Mouse (Mus musculus) megakaryocyte, embryonic 14.5 days (primary cell): Measurements from ENCODE around the gene Cd38. TPM values are rescaled to one million over a fixed set of nuclear protein-coding genes. Genes with fewer than 3 reads are reported as not detected.

Experiments
- H3K27me3 ChIP-seq: replicated peaks from 2 replicates; pipeline ENCODE3; 2012; ENCODE audit warnings: inconsistent platforms
- H3K36me3 ChIP-seq: replicated peaks from 2 replicates; pipeline ENCODE3; 2012; ENCODE audit warnings: low read length, inconsistent platforms, mixed read lengths
- H3K4me1 ChIP-seq: 2 replicates; pipeline ENCODE4 v1.6.1; 2012; ENCODE audit warnings: inconsistent platforms
- H3K4me3 ChIP-seq: replicated peaks from 2 replicates; pipeline ENCODE3; 2012; ENCODE audit warnings: moderate library complexity, mild to moderate bottlenecking, inconsistent platforms
- H3K9me3 ChIP-seq: 2 replicates; pipeline ENCODE4 v1.6.1; 2012; ENCODE audit warnings: inconsistent platforms
- FLI1 ChIP-seq: IDR thresholded peaks from 2 replicates; pipeline ENCODE4 v1.6.1; 2012; ENCODE audit warnings: low read length, inconsistent platforms, mixed read lengths
- GATA1 ChIP-seq: IDR thresholded peaks from 3 replicates; pipeline ENCODE4 v1.6.1; 2012; ENCODE audit warnings: mixed read lengths, low read length, inconsistent platforms, borderline replicate concordance
- polyA plus RNA-seq: library from polyadenylated mRNA; stranded (reverse); fragments of >175 nt; gene quantifications from 2 replicates; pipeline ENCODE4 v1.2.3, GENCODE M21; 2012; ENCODE audit warnings: low replicate concordance; ENCODE audit not compliant: insufficient read depth

The Cd38 gene
- polyA plus RNA-seq, 1 experiment = 1.3 TPM

GRCm38 (mm10) chr5:43923933-43924332 lies 55.6 kb downstream of the Cd38 start:
- H3K36me3 ChIP-seq = no peaks in the 10 kb centered on the region

DNA sequence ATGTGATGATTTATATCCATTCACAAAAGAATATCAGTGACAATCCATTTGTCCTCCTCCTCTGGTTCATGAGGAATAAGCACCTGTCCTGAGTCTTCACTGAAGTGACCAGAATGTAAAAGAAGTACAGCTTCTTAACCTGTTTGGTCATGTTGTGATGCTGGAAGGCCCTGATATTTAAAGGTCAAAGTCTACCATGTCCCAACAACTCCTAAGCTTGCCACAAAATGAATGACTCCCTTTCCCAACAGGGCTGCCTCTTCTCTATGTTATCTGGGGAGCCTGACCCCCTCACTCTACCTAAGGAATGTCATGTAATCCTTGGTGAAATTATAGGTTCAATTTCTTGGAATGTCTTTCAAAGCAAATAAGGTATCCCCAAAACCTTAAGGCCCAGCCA lies 59.4 kb downstream of the Cd38 start:
- no peaks in the 10 kb centered on the region for H3K4me1 ChIP-seq
- H3K9me3 ChIP-seq = peaks cover 3% of the 10 kb centered on the region; the same call in 1 of the 2 replicates
- TF ChIP-seq GATA1 = no peak
- TF ChIP-seq FLI1 = no peak
- no peak overlapping the region for H3K4me3 ChIP-seq
- H3K36me3 ChIP-seq = no peaks in the 10 kb centered on the region
- peaks cover 2% of the 10 kb centered on the region for H3K27me3 ChIP-seq

More at GRCm38 (mm10) chr5:43923933-43924332, 55.6 kb downstream of the Cd38 start:
- Histone ChIP-seq H3K4me3 (no peak overlapping the region), H3K9me3 (peaks cover under 1% of the 10 kb centered on the region; the same call in 1 of the 2 replicates), H3K4me1 (no peaks in the 10 kb centered on the region), H3K27me3 (peaks cover 2% of the 10 kb centered on the region)
- TF ChIP-seq FLI1 = no peak
- TF ChIP-seq GATA1 = no peak

DNA sequence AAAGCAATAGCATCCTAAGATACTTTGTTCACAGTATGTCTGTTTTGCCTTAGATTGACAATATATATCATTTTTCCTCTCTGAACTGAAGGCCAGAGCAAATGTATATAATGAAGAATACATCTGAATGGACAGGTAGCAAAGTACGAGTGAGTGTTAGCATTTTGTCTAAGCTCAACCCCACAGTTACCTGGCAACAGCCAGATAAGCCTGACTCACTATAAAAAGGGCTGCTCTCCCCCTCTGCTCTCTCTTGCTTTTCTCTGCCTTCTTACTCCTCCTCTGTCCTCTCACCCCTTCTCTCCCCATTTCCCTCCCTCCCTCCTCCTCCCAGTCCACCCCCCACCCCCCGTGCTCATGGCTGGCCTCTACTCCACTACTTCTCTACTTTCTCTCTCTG lies 64.9 kb downstream of the Cd38 start:
- TF ChIP-seq GATA1 (no peak), FLI1 (no peak)
- Histone ChIP-seq H3K27me3 (peaks cover 2% of the 10 kb centered on the region), H3K36me3 (no peaks in the 10 kb centered on the region), H3K4me3 (no peak overlapping the region), H3K9me3 (peaks cover 3% of the 10 kb centered on the region; the same call in 1 of the 2 replicates), H3K4me1 (no peaks in the 10 kb centered on the region)

DNA sequence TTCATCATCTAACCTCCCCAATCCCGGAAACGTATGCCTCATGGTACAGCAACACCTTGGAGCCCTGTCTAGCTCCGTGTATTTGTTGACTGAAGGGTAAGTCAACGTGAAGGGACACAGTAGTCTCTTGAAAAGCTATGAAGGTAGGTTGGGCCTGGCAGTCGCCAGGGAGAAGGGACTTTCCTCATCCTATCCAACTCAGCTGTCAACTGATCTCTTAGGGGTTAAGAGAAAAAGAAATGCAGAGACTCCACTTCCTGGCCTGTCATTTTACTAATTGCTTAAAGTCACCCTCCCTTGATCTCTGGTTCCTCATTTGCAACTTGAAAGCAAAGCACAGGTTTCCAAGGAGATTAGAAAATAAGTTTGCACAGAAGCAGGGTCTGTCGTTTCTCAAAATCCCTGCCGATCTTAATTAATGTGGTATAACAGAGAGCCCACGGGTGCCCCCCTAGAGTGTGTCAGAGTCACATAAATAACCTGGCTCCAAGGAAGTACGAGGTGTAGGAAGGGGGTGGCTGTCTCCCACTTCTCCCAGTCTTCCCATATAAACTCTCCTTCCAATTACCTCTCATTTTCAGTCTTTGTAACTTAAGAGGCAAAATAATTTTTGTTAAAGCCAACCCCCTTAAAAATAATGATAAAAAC lies 79.1 kb downstream of the Cd38 start:
- H3K27me3 ChIP-seq = peaks cover 2% of the 10 kb centered on the region
- peak overlapping the region; percentile 92 for H3K4me3 ChIP-seq
- H3K4me1 ChIP-seq = peaks cover 28% of the 10 kb centered on the region
- H3K9me3 ChIP-seq = no peaks in the 10 kb centered on the region
- no peaks in the 10 kb centered on the region for H3K36me3 ChIP-seq
- TF ChIP-seq GATA1 = no peak
- no peak for TF ChIP-seq FLI1

GRCm38 (mm10) chr5:43948111-43948743 lies 79.9 kb downstream of the Cd38 start:
- Histone ChIP-seq H3K9me3 (no peaks in the 10 kb centered on the region), H3K36me3 (no peaks in the 10 kb centered on the region), H3K27me3 (peaks cover 3% of the 10 kb centered on the region), H3K4me1 (peaks cover 28% of the 10 kb centered on the region), H3K4me3 (peak overlapping the region; percentile 92)
- TF ChIP-seq GATA1 (no peak), FLI1 (no peak)

DNA sequence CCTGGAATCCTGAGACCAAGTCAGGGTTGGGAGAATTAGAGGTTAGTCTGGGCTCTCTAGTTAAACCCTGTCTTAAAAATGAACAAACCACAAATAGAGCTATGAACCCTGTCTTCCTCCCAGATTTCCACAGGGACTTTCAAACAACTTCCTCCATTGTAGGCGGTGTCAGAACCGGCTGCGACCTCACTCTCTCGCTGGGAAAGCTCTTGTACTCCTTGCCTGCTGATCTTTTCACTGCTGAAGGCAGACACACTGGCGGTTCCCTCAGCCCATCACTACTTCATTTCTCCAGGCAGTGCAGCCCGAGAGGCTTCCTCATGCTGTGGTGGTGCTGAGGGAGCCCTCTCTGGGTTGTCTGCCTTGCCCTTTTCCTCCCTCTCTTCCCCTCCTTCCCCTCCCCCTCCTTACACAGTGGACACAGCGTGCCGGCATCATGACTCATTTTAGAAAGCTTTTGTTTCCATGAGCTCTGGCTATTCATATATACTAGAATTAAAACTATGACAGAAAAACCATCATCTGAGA lies 80.5 kb downstream of the Cd38 start:
- TF ChIP-seq FLI1 = no peak
- no peak for TF ChIP-seq GATA1
- H3K36me3 ChIP-seq = no peaks in the 10 kb centered on the region
- peaks cover 28% of the 10 kb centered on the region for H3K4me1 ChIP-seq
- H3K4me3 ChIP-seq = peak overlapping the region; percentile 92
- H3K27me3 ChIP-seq = peaks cover 7% of the 10 kb centered on the region
- H3K9me3 ChIP-seq = no peaks in the 10 kb centered on the region

GRCm38 (mm10) chr5:43953241-43953640 lies 84.9 kb downstream of the Cd38 start:
- TF ChIP-seq FLI1 (no peak), GATA1 (no peak)
- no peak overlapping the region for H3K4me3 ChIP-seq
- H3K4me1 ChIP-seq = peaks cover 16% of the 10 kb centered on the region
- H3K36me3 ChIP-seq = no peaks in the 10 kb centered on the region
- peaks cover 18% of the 10 kb centered on the region for H3K27me3 ChIP-seq
- no peaks in the 10 kb centered on the region for H3K9me3 ChIP-seq

DNA sequence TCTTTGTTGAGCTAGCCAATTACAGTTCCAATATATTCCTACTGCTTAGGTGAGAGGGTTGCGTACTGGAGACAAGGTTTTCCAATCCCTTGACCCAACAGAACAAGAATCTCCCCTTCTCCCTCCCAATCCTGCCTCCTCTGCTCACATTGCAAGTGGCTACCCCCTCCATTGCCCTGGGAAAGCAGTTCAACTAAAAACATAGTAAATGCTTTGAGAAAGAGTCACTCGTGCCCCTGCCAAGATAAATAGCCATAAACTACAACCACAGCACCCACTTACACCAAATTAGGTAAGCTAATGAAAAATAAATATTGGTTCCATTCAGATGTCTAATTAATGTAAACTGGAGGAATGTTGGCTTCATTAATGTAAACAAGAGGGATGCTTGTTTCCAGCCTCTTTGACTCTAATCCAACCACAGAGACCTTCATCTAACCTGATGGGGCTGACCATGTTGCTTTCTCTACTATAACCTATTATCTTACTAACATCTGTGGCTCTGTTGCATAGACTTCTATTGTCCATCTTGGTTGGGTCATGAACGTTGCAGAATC lies 91.6 kb downstream of the Cd38 start:
- Histone ChIP-seq H3K4me3 (no peak overlapping the region), H3K4me1 (no peaks in the 10 kb centered on the region), H3K36me3 (no peaks in the 10 kb centered on the region), H3K9me3 (peaks cover 11% of the 10 kb centered on the region; the same call in 1 of the 2 replicates), H3K27me3 (peaks cover 10% of the 10 kb centered on the region)
- no peak for TF ChIP-seq GATA1
- no peak for TF ChIP-seq FLI1

DNA sequence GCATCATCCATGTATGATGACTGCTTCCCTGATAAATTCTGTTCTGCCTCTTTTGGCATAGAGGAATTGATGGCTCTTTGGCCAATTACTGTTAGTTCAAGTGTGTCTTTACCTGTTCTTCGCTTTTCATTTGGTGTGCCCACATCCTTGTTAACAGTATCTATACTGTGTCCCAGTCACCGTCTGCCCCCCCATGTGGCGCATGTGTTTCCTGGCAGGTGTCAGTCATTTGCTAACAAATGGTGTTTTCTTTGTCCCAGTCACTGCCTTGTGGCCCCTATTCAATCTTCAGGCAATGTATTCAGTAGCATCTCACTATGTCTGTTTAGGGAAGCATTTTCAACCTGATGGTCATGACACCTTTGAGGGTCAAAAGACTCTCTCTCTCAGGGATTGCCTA lies 92.7 kb downstream of the Cd38 start:
- Histone ChIP-seq H3K9me3 (peaks cover 11% of the 10 kb centered on the region; the same call in 1 of the 2 replicates), H3K4me3 (no peak overlapping the region), H3K27me3 (peaks cover 4% of the 10 kb centered on the region), H3K4me1 (no peaks in the 10 kb centered on the region), H3K36me3 (no peaks in the 10 kb centered on the region)
- TF ChIP-seq GATA1 = no peak
- no peak for TF ChIP-seq FLI1

Other genes starting within 250 kb of the Cd38 start
- gene Cc2d2a, start 206.2 kb upstream of the Cd38 start, polyA plus RNA-seq = not detected in 2 replicates
- gene Bst1, start 49.7 kb upstream of the Cd38 start, polyA plus RNA-seq = 2.0 TPM in 1 of 2 replicates, not detected in the other
- gene Fbxl5, start 46.9 kb upstream of the Cd38 start, polyA plus RNA-seq = 1.3 TPM in 1 of 2 replicates, not detected in the other
- 0.30 TPM in 1 of 2 replicates, not detected in the other for gene Gm7879, start 44.6 kb downstream of the Cd38 start, polyA plus RNA-seq
- not detected in 2 replicates for gene Fgfbp1, start 113.2 kb downstream of the Cd38 start, polyA plus RNA-seq
- gene Prom1, start 233.5 kb downstream of the Cd38 start, polyA plus RNA-seq = 0.17 TPM in 1 of 2 replicates, not detected in the other